7 mouse cellular contexts compared by ENCODE assay signal in genomic region chr4:109406486-109407175, GRCm38 (mm10). TPM values are rescaled to one million over a fixed set of nuclear protein-coding genes. Genes with fewer than 3 reads are reported as not detected.
A peak's percentile ranks its signal among the peaks of the same experiment; 100 is the strongest.
DNase-seq lines count a peak whose midpoint lies in the region; ATAC-seq lines count a peak whose summit lies in the region.

TSS of gene Ttc39a (plus strand) at chr4:109406623.

- H3K27me3 ChIP-seq in forebrain, embryonic 11.5 days (ENCODE audit: control insufficient read depth, insufficient read depth, low read length): no peaks in the 10 kb centered on the region
- H3K27me3 ChIP-seq in hindbrain, embryonic 11.5 days (ENCODE audit: control insufficient read depth, insufficient read depth, low read length): 0 out of 2 replicates have a peak, but pooled peaks cover 2% of the 10 kb centered on the region
- no peaks in the 10 kb centered on the region for H3K27me3 ChIP-seq in limb, embryonic 11.5 days (ENCODE audit: control insufficient read depth, insufficient read depth, low read length)
- H3K27me3 ChIP-seq in midbrain, embryonic 10.5 days (ENCODE audit: low read depth, poor library complexity, severe bottlenecking): peaks cover 35% of the 10 kb centered on the region
- H3K27me3 ChIP-seq in stomach, embryonic 16.5 days (ENCODE audit: control insufficient read depth, insufficient read depth, low read length): no peaks in the 10 kb centered on the region

- 2% methylated on average over 56 of the region's 56 CpGs for WGBS in forebrain, embryonic 11.5 days
- under 1% methylated on average over 53 of the region's 56 CpGs for WGBS in hindbrain, embryonic 11.5 days
- under 1% methylated on average over 40 of the region's 56 CpGs for WGBS in limb, embryonic 11.5 days
- WGBS in midbrain, embryonic 10.5 days: 2% methylated on average over 56 of the region's 56 CpGs
- under 1% methylated on average over 52 of the region's 56 CpGs for WGBS in stomach, embryonic 16.5 days

- ATAC-seq in cerebellum, adult (ENCODE audit: insufficient number of reproducible peaks, low FRiP score, low TSS enrichment): peak; percentile 79
- ATAC-seq in forebrain, embryonic 11.5 days (replicated peaks; ENCODE audit: low FRiP score): peak; percentile 68
- peak; percentile 66 for ATAC-seq in hindbrain, embryonic 11.5 days (ENCODE audit: low FRiP score)
- peak; percentile 80 for ATAC-seq in limb, embryonic 11.5 days (ENCODE audit: insufficient number of reproducible peaks, low FRiP score, low TSS enrichment, low read depth)
- ATAC-seq in stomach, embryonic 16.5 days (ENCODE audit: insufficient read depth, low FRiP score): peak; percentile 65

- peak within 1 kb of the TSS; percentile 61 for H3K9ac ChIP-seq in forebrain, embryonic 11.5 days (ENCODE audit: low read length)
- H3K9ac ChIP-seq in hindbrain, embryonic 11.5 days (ENCODE audit: low read depth, low read length): peak within 1 kb of the TSS; percentile 66
- peak within 1 kb of the TSS; percentile 81 for H3K9ac ChIP-seq in limb, embryonic 11.5 days (ENCODE audit: low read length)
- peak within 1 kb of the TSS; percentile 79 for H3K9ac ChIP-seq in stomach, embryonic 16.5 days (ENCODE audit: low read length)

- no peaks in the 10 kb centered on the region for H3K36me3 ChIP-seq in forebrain, embryonic 11.5 days (ENCODE audit: control insufficient read depth, insufficient read depth, low read length)
- no peaks in the 10 kb centered on the region for H3K36me3 ChIP-seq in hindbrain, embryonic 11.5 days (ENCODE audit: control insufficient read depth, insufficient read depth, low read length)
- no peaks in the 10 kb centered on the region for H3K36me3 ChIP-seq in limb, embryonic 11.5 days (ENCODE audit: control insufficient read depth, insufficient read depth, low read length)
- no peaks in the 10 kb centered on the region for H3K36me3 ChIP-seq in midbrain, embryonic 10.5 days
- no peaks in the 10 kb centered on the region for H3K36me3 ChIP-seq in stomach, embryonic 16.5 days (ENCODE audit: control insufficient read depth, insufficient read depth, low read length)

- peak; percentile 75 for DNase-seq in ZHBTc4 (ENCODE audit: low read depth, low spot score)
- DNase-seq in forebrain, embryonic 11.5 days (ENCODE audit: low spot score): peak; percentile 74
- peak; percentile 61 for DNase-seq in hindbrain, embryonic 11.5 days (ENCODE audit: low spot score)
- DNase-seq in limb, embryonic 11.5 days (ENCODE audit: low spot score): peak; percentile 78
- peak; percentile 67 for DNase-seq in midbrain, embryonic 10.5 days (ENCODE audit: low spot score)

- no peak within 1 kb of the TSS; the same call in 1 of the 2 replicates for H3K27ac ChIP-seq in forebrain, embryonic 11.5 days (ENCODE audit: low read depth, low read length)
- no peak within 1 kb of the TSS for H3K27ac ChIP-seq in hindbrain, embryonic 11.5 days (ENCODE audit: low read depth, low read length)
- H3K27ac ChIP-seq in limb, embryonic 11.5 days (replicated peaks; ENCODE audit: low read depth, low read length): 0 out of 2 replicates have a peak within 1 kb of the TSS, but pooled peaks have one; percentile 10
- H3K27ac ChIP-seq in midbrain, embryonic 10.5 days (replicated peaks): peak within 1 kb of the TSS; percentile 81
- peak within 1 kb of the TSS; percentile 81 for H3K27ac ChIP-seq in stomach, embryonic 16.5 days (ENCODE audit: low read length)

- H3K4me3 ChIP-seq in forebrain, embryonic 11.5 days (ENCODE audit: low read depth, low read length): peak within 1 kb of the TSS; percentile 65
- peak within 1 kb of the TSS; percentile 48 for H3K4me3 ChIP-seq in hindbrain, embryonic 11.5 days (ENCODE audit: low read depth, low read length)
- peak within 1 kb of the TSS; percentile 48 for H3K4me3 ChIP-seq in limb, embryonic 11.5 days (ENCODE audit: low read depth, low read length)
- peak within 1 kb of the TSS; percentile 72 for H3K4me3 ChIP-seq in midbrain, embryonic 10.5 days
- H3K4me3 ChIP-seq in stomach, embryonic 16.5 days (replicated peaks; ENCODE audit: low read length): peak within 1 kb of the TSS; percentile 70

- no peaks in the 10 kb centered on the region for H3K9me3 ChIP-seq in forebrain, embryonic 11.5 days (ENCODE audit: control insufficient read depth, low read length)
- no peaks in the 10 kb centered on the region for H3K9me3 ChIP-seq in hindbrain, embryonic 11.5 days (ENCODE audit: control insufficient read depth, low read length)
- H3K9me3 ChIP-seq in limb, embryonic 11.5 days (ENCODE audit: control insufficient read depth, low read length): no peaks in the 10 kb centered on the region
- H3K9me3 ChIP-seq in midbrain, embryonic 10.5 days (replicated peaks): no peaks in the 10 kb centered on the region
- H3K9me3 ChIP-seq in stomach, embryonic 16.5 days (replicated peaks; ENCODE audit: control insufficient read depth, low read length): no peaks in the 10 kb centered on the region

- peak within 1 kb of the TSS; percentile 77 for H3K4me2 ChIP-seq in forebrain, embryonic 11.5 days (ENCODE audit: low read depth, low read length, severe bottlenecking)
- H3K4me2 ChIP-seq in hindbrain, embryonic 11.5 days (replicated peaks; ENCODE audit: low read depth, low read length): peak within 1 kb of the TSS; percentile 98
- peak within 1 kb of the TSS; percentile 92 for H3K4me2 ChIP-seq in limb, embryonic 11.5 days (ENCODE audit: low read depth, severe bottlenecking)
- peak within 1 kb of the TSS; percentile 98 for H3K4me2 ChIP-seq in stomach, embryonic 16.5 days (ENCODE audit: low read depth, low read length)

- peaks cover 6% of the 10 kb centered on the region; the same call in 1 of the 2 replicates for H3K4me1 ChIP-seq in forebrain, embryonic 11.5 days (replicated peaks; ENCODE audit: control insufficient read depth, insufficient read depth, low read length)
- no peaks in the 10 kb centered on the region; the same call in none of the 2 replicates for H3K4me1 ChIP-seq in hindbrain, embryonic 11.5 days (replicated peaks; ENCODE audit: control insufficient read depth, insufficient read depth, low read length)
- no peaks in the 10 kb centered on the region for H3K4me1 ChIP-seq in limb, embryonic 11.5 days (ENCODE audit: control insufficient read depth, insufficient read depth, low read length)
- H3K4me1 ChIP-seq in midbrain, embryonic 10.5 days: peaks cover 26% of the 10 kb centered on the region
- peaks cover 31% of the 10 kb centered on the region for H3K4me1 ChIP-seq in stomach, embryonic 16.5 days (ENCODE audit: control insufficient read depth, insufficient read depth, low read length)

RNA-seq across cellular contexts. Expression of gene Ttc39a, which starts in this region (rescaled TPM):
- 3.8 and 4.4 TPM in 2 replicates for polyA plus RNA-seq in forebrain, embryonic 11.5 days (2014; fragmentation: Nextera tagmentation; extraction: Ambion mirVana)
- polyA plus RNA-seq in hindbrain, embryonic 11.5 days (2014; fragmentation: Nextera tagmentation; extraction: Ambion mirVana): 2.3 and 2.5 TPM in 2 replicates
- polyA plus RNA-seq in limb, embryonic 11.5 days (2014; fragmentation: Nextera tagmentation; extraction: Ambion mirVana): 6.1 and 6.3 TPM in 2 replicates
- 2.4 and 2.9 TPM in 2 replicates for polyA plus RNA-seq in midbrain, embryonic 10.5 days (2016; fragmentation: Nextera tagmentation; extraction: Ambion mirVana)
- 21.2 and 25.6 TPM in 2 replicates for polyA plus RNA-seq in stomach, embryonic 16.5 days (2015; fragmentation: Nextera tagmentation; extraction: Ambion mirVana)

Comparison
In these comparisons a context has a peak if more than half of its experiments do, and no peak if none do; other contexts are left out.
1. H3K27ac ChIP-seq: peak in limb, embryonic 11.5 days (single experiment), midbrain, embryonic 10.5 days (single experiment) and stomach, embryonic 16.5 days (single experiment); none in forebrain, embryonic 11.5 days (single experiment) and hindbrain, embryonic 11.5 days (single experiment).
2. Peak in every context shown above with its lines, with median percentiles within 50 percentile points of each other: DNase-seq, ATAC-seq, H3K4me2 ChIP-seq, H3K4me3 ChIP-seq and H3K9ac ChIP-seq.